Mouse (Mus musculus) macrophage (primary cell): ENCODE measurements around the gene Grip1. TPM values are rescaled to one million over a fixed set of nuclear protein-coding genes. Genes with fewer than 3 reads are reported as not detected.
A peak's percentile ranks its signal among the peaks of the same experiment; 100 is the strongest.
"Not testable (repeated sequence)": the region's sequence is repeated elsewhere in the genome, so short reads cannot be mapped to it uniquely, and the experiment has no call there.

Experiments used
- H3K27ac ChIP-seq: fragments of 350-480 bp; formaldehyde crosslinking; 2 replicates; pipeline ENCODE4 v1.9.0; 2021
- H3K36me3 ChIP-seq: fragments of 350-480 bp; formaldehyde crosslinking; 2 replicates; pipeline ENCODE4 v1.9.0; 2021; ENCODE audit errors: inconsistent target
- H3K4me3 ChIP-seq: fragments of 350-480 bp; formaldehyde crosslinking; 2 replicates; pipeline ENCODE4 v1.9.0; 2021; ENCODE audit errors: inconsistent target
- H3K79me2 ChIP-seq: fragments of 350-480 bp; formaldehyde crosslinking; 2 replicates; pipeline ENCODE4 v1.9.0; 2021; ENCODE audit errors: inconsistent target
- WGBS: methylation state at CpG from one replicate; pipeline ENCODE4 v1.1.7; 2026; ENCODE audit warnings: inconsistent platforms; ENCODE audit not compliant: missing documents; 5-methylcytosine and 5-hydroxymethylcytosine counted together
- polyA plus RNA-seq: library from polyadenylated mRNA; stranded (reverse); fragments of 250-400 nt; gene quantifications from 3 replicates; pipeline ENCODE4 v1.2.4, GENCODE M21; 2018; ENCODE audit warnings: inconsistent platforms

Gene Grip1
- polyA plus RNA-seq, 1 experiment from 2014 or later = not detected

DNA sequence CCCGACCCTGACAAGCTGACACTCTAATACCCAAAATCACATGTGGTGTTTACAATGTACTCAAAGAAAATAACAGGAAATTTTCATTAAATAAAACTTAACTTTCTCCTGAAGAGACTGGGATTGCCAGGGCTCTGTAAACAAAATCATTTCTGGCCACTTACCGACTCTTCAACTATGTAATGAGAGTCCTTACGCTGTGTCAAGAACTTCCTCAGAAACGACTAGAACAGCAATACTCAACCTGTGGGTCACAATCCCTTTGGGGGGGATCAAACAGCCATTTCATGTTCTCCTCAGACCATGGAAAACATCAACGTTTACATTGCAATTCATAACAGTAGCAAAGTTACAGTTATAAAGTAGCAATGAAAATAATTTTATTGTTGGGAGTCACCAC lies 643.9 kb downstream of the Grip1 start:
- no peak overlapping the region for H3K4me3 ChIP-seq
- peaks cover 77% of the 10 kb centered on the region for H3K36me3 ChIP-seq
- WGBS = 88% methylated on average over 5 of the region's 5 CpGs
- no peaks in the 10 kb centered on the region; the same call in 1 of the 2 replicates for H3K79me2 ChIP-seq
- no peak overlapping the region for H3K27ac ChIP-seq

DNA sequence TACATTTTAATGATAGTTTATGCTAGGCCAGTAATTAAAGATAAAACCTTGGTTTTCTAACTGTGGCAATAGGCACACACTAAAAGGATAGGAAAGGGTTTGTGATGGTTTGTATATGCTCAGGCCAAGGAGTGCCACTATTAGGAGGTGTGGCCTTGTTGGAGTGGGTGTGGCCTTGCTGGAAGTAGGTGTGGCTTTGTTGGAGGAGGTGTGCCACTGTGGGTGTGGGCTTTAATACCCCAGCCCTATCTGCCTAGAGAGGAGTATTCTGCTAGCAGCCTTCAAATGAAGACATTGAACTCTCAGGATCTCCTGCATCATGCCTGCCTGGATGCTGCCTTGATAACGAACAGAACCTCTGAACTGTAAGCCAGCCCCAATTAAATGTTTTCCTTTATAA lies 647.2 kb downstream of the Grip1 start:
- Histone ChIP-seq H3K79me2 (peaks cover 9% of the 10 kb centered on the region; the same call in 1 of the 2 replicates), H3K36me3 (peaks cover 72% of the 10 kb centered on the region), H3K27ac (no peak overlapping the region), H3K4me3 (no peak overlapping the region)
- 100% methylated on average over 1 of the region's 1 CpGs for WGBS

DNA sequence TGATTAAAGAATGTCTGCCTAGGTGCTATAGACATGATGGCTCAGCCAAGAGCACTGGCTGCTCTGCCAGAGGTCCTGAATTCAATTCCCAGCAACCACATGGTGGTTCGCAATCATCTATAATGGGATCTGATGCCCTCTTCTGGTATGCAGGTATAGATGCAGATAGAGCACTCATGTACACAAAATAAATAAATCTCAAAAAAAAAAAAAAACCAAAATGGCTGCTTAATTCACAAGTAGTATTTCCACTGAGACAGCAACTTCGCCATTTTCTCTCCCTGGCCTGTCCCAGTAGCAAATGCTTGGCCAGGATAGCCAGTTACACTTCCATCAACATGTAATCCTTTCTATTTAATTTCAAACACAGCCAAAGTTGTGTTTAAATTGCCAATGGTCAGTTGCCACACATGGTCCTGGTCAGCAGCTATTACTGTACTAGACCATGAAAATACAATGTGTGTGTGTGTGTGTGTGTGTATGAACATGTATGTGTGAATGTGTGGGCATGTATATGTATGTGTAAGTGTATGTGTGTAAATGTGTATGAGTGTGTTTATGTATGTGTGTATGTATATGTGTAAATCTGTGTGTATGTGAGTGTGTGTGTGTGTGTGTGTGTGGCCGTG lies 658.2 kb downstream of the Grip1 start:
- WGBS = 54% methylated on average over 3 of the region's 3 CpGs
- H3K27ac ChIP-seq = peak overlapping the region; percentile 83

GRCm38 (mm10) chr10:120112507-120113396 lies 659.1 kb downstream of the Grip1 start, which contains the start of gene Helb:
Gene Helb, minus strand, starts transcription at chr10:120112987.
- Histone ChIP-seq H3K4me3 (peak within 1 kb of the TSS; percentile 66), H3K36me3 (peaks cover 12% of the 10 kb centered on the region; the same call in 1 of the 2 replicates), H3K79me2 (peaks cover 25% of the 10 kb centered on the region), H3K27ac (peak within 1 kb of the TSS; percentile 83)
- 2% methylated on average over 50 of the region's 55 CpGs for WGBS

More for the DNA sequence above, 658.2 kb downstream of the Grip1 start:
- peaks cover 21% of the 10 kb centered on the region; the same call in 1 of the 2 replicates for H3K36me3 ChIP-seq
- H3K4me3 ChIP-seq = peak overlapping the region; percentile 66
- H3K79me2 ChIP-seq = peaks cover 25% of the 10 kb centered on the region

DNA sequence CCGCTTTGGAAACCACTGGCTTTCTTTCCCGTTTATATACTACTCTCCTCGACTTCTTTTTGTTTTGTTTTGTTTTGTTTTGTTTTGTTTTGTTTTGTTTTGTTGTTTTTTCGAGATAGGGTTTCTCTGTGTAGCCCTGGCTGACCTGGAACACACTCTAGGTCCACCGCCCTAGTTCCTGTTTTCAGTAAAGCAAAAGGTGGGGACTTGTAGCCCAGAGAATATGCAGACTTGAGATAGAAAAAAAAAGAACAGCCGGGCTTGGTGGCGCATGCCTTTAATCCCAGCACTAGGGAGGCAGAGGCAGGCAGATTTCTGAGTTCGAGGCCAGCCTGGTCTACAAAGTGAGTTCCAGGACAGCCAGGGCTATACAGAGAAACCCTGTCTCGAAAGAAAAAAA lies 659.9 kb downstream of the Grip1 start:
- Histone ChIP-seq H3K79me2 (peaks cover 25% of the 10 kb centered on the region), H3K27ac (peak overlapping the region; percentile 83), H3K4me3 (peak overlapping the region; percentile 66)
- 21% methylated on average over 7 of the region's 9 CpGs for WGBS
- H3K36me3 ChIP-seq = not testable (repeated sequence)

GRCm38 (mm10) chr10:120113980-120114379 lies 660.4 kb downstream of the Grip1 start:
- 0 out of 2 replicates have a peak, but pooled peaks cover under 1% of the 10 kb centered on the region for H3K36me3 ChIP-seq
- no peak overlapping the region for H3K4me3 ChIP-seq
- peaks cover 25% of the 10 kb centered on the region for H3K79me2 ChIP-seq
- no peak overlapping the region for H3K27ac ChIP-seq
- 98% methylated on average over 6 of the region's 6 CpGs for WGBS

GRCm38 (mm10) chr10:120114493-120114892 lies 660.9 kb downstream of the Grip1 start:
- H3K4me3 ChIP-seq = no peak overlapping the region
- no peak overlapping the region for H3K27ac ChIP-seq
- no peaks in the 10 kb centered on the region for H3K36me3 ChIP-seq
- 92% methylated on average over 7 of the region's 7 CpGs for WGBS
- H3K79me2 ChIP-seq = peaks cover 25% of the 10 kb centered on the region

GRCm38 (mm10) chr10:120115249-120115648 lies 661.6 kb downstream of the Grip1 start:
- H3K79me2 ChIP-seq = peaks cover 20% of the 10 kb centered on the region
- H3K36me3 ChIP-seq = no peaks in the 10 kb centered on the region
- H3K27ac ChIP-seq = no peak overlapping the region
- WGBS = 88% methylated on average over 1 of the region's 1 CpGs
- H3K4me3 ChIP-seq = no peak overlapping the region

GRCm38 (mm10) chr10:120123721-120124120 lies 670.1 kb downstream of the Grip1 start:
- H3K36me3 ChIP-seq = no peaks in the 10 kb centered on the region
- no peak overlapping the region for H3K27ac ChIP-seq
- no peaks in the 10 kb centered on the region for H3K79me2 ChIP-seq
- 93% methylated on average over 3 of the region's 3 CpGs for WGBS
- no peak overlapping the region for H3K4me3 ChIP-seq

- no peaks in the 10 kb centered on the region for H3K79me2 ChIP-seq
- 55% methylated on average over 7 of the region's 7 CpGs for WGBS
- H3K27ac ChIP-seq = peak overlapping the region; percentile 66
- H3K36me3 ChIP-seq = no peaks in the 10 kb centered on the region
- no peak overlapping the region for H3K4me3 ChIP-seq
Observed at GRCm38 (mm10) chr10:120124801-120125464, 671.3 kb downstream of the Grip1 start.

DNA sequence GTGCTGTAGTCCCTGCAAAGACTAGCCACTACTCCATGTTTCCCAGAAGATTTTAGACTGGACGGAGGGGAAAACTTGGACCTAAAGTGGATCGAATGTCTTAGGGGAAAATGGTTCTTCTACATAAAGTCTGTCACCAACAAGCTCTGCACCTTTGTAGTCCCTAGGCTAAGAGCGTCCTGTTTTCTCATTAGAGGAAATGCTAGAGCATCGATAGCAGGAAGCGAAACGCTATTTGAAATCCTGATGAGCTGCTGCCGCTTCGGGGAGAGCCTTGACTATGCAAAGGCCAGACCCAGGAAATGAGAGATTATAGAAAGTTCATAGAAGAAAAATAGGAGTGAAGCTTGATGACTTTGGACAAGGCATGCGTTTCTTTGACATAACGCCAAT lies 671.8 kb downstream of the Grip1 start:
- Histone ChIP-seq H3K27ac (peak overlapping the region; percentile 66), H3K79me2 (no peaks in the 10 kb centered on the region), H3K4me3 (no peak overlapping the region), H3K36me3 (no peaks in the 10 kb centered on the region)
- WGBS = 14% methylated on average over 9 of the region's 10 CpGs

- no peaks in the 10 kb centered on the region for H3K79me2 ChIP-seq
- no peak overlapping the region for H3K27ac ChIP-seq
- H3K4me3 ChIP-seq = no peak overlapping the region
- H3K36me3 ChIP-seq = no peaks in the 10 kb centered on the region
- 46% methylated on average over 13 of the region's 13 CpGs for WGBS
Observed at GRCm38 (mm10) chr10:120128601-120129277, 675.1 kb downstream of the Grip1 start.

DNA sequence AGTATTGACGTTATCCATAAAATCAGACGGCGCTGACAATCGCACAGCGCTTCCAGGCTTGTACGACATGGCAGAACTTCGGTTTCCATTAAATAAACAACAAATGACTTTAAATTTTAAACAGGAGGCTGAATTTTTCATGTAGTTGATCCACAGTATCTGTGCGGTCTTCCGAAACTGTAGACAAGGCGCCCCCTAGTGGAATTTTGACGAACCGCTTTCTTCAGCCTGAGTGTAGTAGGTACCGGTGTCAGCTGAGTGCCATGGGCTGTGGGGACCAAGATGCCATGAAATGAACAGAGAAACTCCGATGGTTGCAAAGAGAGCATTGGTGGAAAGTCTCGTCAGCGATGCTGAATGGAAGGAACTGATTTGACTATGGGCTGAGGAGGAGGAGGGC lies 677.0 kb downstream of the Grip1 start:
- WGBS = 82% methylated on average over 16 of the region's 16 CpGs
- Histone ChIP-seq H3K4me3 (no peak overlapping the region), H3K36me3 (no peaks in the 10 kb centered on the region), H3K27ac (no peak overlapping the region), H3K79me2 (no peaks in the 10 kb centered on the region)

- no peaks in the 10 kb centered on the region for H3K79me2 ChIP-seq
- H3K4me3 ChIP-seq = no peak overlapping the region
- WGBS = 80% methylated on average over 11 of the region's 11 CpGs
- no peaks in the 10 kb centered on the region for H3K36me3 ChIP-seq
- no peak overlapping the region for H3K27ac ChIP-seq
Observed at GRCm38 (mm10) chr10:120133697-120134096, 680.1 kb downstream of the Grip1 start.
